Mouse (Mus musculus): Measurements from ENCODE around the gene Zfp553.

Zfp553 gene

GRCm38 (mm10) chr7:127211014-127211745 lies 21.7 kb upstream of the Zfp553 start:
- no peak for DNase-seq (ENCODE audit: low spot score)

- no peak for DNase-seq (ENCODE audit: low spot score)
Observed at GRCm38 (mm10) chr7:127212432-127213250, 20.2 kb upstream of the Zfp553 start.

- DNase-seq (ENCODE audit: low spot score): no peak
Observed at GRCm38 (mm10) chr7:127213485-127213884, 19.4 kb upstream of the Zfp553 start.

- DNase-seq (ENCODE audit: low spot score): no peak
Observed at GRCm38 (mm10) chr7:127213930-127214329, 18.9 kb upstream of the Zfp553 start.

- DNase-seq (ENCODE audit: low spot score): no peak
Observed at GRCm38 (mm10) chr7:127214521-127214920, 18.3 kb upstream of the Zfp553 start.

- DNase-seq (ENCODE audit: low spot score): peak; percentile 48
Observed at GRCm38 (mm10) chr7:127214981-127215871, 17.6 kb upstream of the Zfp553 start.

GRCm38 (mm10) chr7:127216307-127216706 lies 16.6 kb upstream of the Zfp553 start:
- DNase-seq (ENCODE audit: low spot score): no peak

- no peak for DNase-seq (ENCODE audit: low spot score)
Observed at GRCm38 (mm10) chr7:127217475-127217874, 15.4 kb upstream of the Zfp553 start.

GRCm38 (mm10) chr7:127217901-127218642 lies 14.8 kb upstream of the Zfp553 start:
- DNase-seq (ENCODE audit: low spot score): no peak

GRCm38 (mm10) chr7:127218670-127219069 lies 14.2 kb upstream of the Zfp553 start:
- no peak for DNase-seq (ENCODE audit: low spot score)

- no peak for DNase-seq (ENCODE audit: low spot score)
Observed at GRCm38 (mm10) chr7:127220440-127220839, 12.4 kb upstream of the Zfp553 start.

GRCm38 (mm10) chr7:127223106-127223505 lies 9.8 kb upstream of the Zfp553 start:
- no peak for DNase-seq (ENCODE audit: low spot score)

- DNase-seq (ENCODE audit: low spot score): no peak
Observed at GRCm38 (mm10) chr7:127223515-127224478, 9.1 kb upstream of the Zfp553 start.

GRCm38 (mm10) chr7:127224616-127225015 lies 8.2 kb upstream of the Zfp553 start:
- DNase-seq (ENCODE audit: low spot score): no peak

GRCm38 (mm10) chr7:127225147-127225995 lies 7.5 kb upstream of the Zfp553 start:
- DNase-seq (ENCODE audit: low spot score): no peak

GRCm38 (mm10) chr7:127228615-127229303 lies 4.1 kb upstream of the Zfp553 start:
- DNase-seq (ENCODE audit: low spot score): peak; percentile 79

- no peak for DNase-seq (ENCODE audit: low spot score)
Observed at GRCm38 (mm10) chr7:127231376-127231775, 1.5 kb upstream of the Zfp553 start.

- no peak for DNase-seq (ENCODE audit: low spot score)
Observed at GRCm38 (mm10) chr7:127231826-127232621, 837 bp upstream of the Zfp553 start.
